Mouse (Mus musculus) right cerebral cortex, postnatal 10 days (tissue): ENCODE results near the gene 4930455H04Rik.
A peak's percentile ranks its signal among the peaks of the same experiment; 100 is the strongest.

Experiments used
- DNase-seq, 2 experiments: peaks; one replicate each; pipeline ENCODE4 v3.0.0; 2021; ENCODE audit warnings: low spot score in 2 of 2

The 4930455H04Rik gene

GRCm38 (mm10) chr3:116966800-116967199 is 1.3 kb upstream of the 4930455H04Rik start:
- DNase-seq, result no peak

GRCm38 (mm10) chr3:116967436-116967835 is 631 bp upstream of the 4930455H04Rik start:
- DNase-seq, result no peak

GRCm38 (mm10) chr3:116968540-116968997 is 502 bp downstream of the 4930455H04Rik start, which contains the start of gene Palmd:
TSS of gene Palmd (minus strand) at chr3:116968987.
- peak; percentile 74 to 82 for DNase-seq

GRCm38 (mm10) chr3:116969003-116969402 is 936 bp downstream of the 4930455H04Rik start:
- DNase-seq, result no peak

GRCm38 (mm10) chr3:116969786-116970185 is 1.7 kb downstream of the 4930455H04Rik start:
- no peak for DNase-seq

GRCm38 (mm10) chr3:116981811-116982575 is 13.9 kb downstream of the 4930455H04Rik start:
- no peak for DNase-seq

GRCm38 (mm10) chr3:116985042-116985455 is 17.0 kb downstream of the 4930455H04Rik start:
- DNase-seq, result peak in 1 of 2 experiments; percentile 59

GRCm38 (mm10) chr3:116985741-116986140 is 17.7 kb downstream of the 4930455H04Rik start:
- DNase-seq, result peak; percentile 64 to 87

GRCm38 (mm10) chr3:116986451-116986850 is 18.4 kb downstream of the 4930455H04Rik start:
- DNase-seq, result no peak

GRCm38 (mm10) chr3:116988221-116988620 is 20.2 kb downstream of the 4930455H04Rik start:
- no peak for DNase-seq

- DNase-seq, result no peak
These were observed 23.1 kb downstream of the 4930455H04Rik start for GRCm38 (mm10) chr3:116991180-116991579.

GRCm38 (mm10) chr3:116993011-116993410 is 24.9 kb downstream of the 4930455H04Rik start:
- DNase-seq, result no peak

GRCm38 (mm10) chr3:117001686-117002485 is 33.8 kb downstream of the 4930455H04Rik start:
- DNase-seq, result no peak

GRCm38 (mm10) chr3:117003379-117003778 is 35.3 kb downstream of the 4930455H04Rik start:
- no peak for DNase-seq

- DNase-seq, result no peak
These were observed 38.6 kb downstream of the 4930455H04Rik start for GRCm38 (mm10) chr3:117006636-117007035.

GRCm38 (mm10) chr3:117007340-117007739 is 39.3 kb downstream of the 4930455H04Rik start:
- peak; percentile 64 to 82 for DNase-seq

- no peak for DNase-seq
These were observed 42.1 kb downstream of the 4930455H04Rik start for GRCm38 (mm10) chr3:117010182-117010581.

GRCm38 (mm10) chr3:117020319-117020718 is 52.3 kb downstream of the 4930455H04Rik start:
- no peak for DNase-seq

- DNase-seq, result no peak
These were observed 53.8 kb downstream of the 4930455H04Rik start for GRCm38 (mm10) chr3:117021907-117022306.

- no peak for DNase-seq
These were observed 56.0 kb downstream of the 4930455H04Rik start for GRCm38 (mm10) chr3:117024111-117024510.

- DNase-seq, result no peak
These were observed 56.5 kb downstream of the 4930455H04Rik start for GRCm38 (mm10) chr3:117024557-117024956.

GRCm38 (mm10) chr3:117025421-117025820 is 57.4 kb downstream of the 4930455H04Rik start:
- no peak for DNase-seq
